Mouse (Mus musculus) liver, embryonic 11.5 days (tissue): ENCODE measurements at regions not wholly inside any gene's neighbourhood (a gene's known extent, or its start where the extent isn't known, plus 50 kb on each side); places are given as distances from the start of the nearest gene placed in this dataset.

Experiments used
- ATAC-seq: fragments of 200-750 bp; cut with Nextera tagmentation; replicated peaks from 2 replicates; pipeline ENCODE4 v1.8.0; 2017; ENCODE audit warnings: moderate number of reproducible peaks, mild to moderate bottlenecking, moderate TSS enrichment, moderate library complexity; ENCODE audit not compliant: low FRiP score
- DNase-seq: peaks from one replicate; pipeline ENCODE4 v3.0.0-alpha.2; 2017; ENCODE audit warnings: low spot score
- H3K27ac ChIP-seq: fragments of 300-500 bp; sonication (generic); 2 replicates; pipeline ENCODE4 v1.5.1; 2014; ENCODE audit warnings: mild to moderate bottlenecking, low read depth, low read length, control low read depth
- H3K27me3 ChIP-seq: fragments of 300-500 bp; sonication (generic); replicated peaks from 2 replicates; pipeline ENCODE4 v1.6.1; 2014; ENCODE audit warnings: low read length, mixed read lengths; ENCODE audit not compliant: control insufficient read depth, insufficient read depth
- H3K36me3 ChIP-seq: fragments of 300-500 bp; sonication (generic); 2 replicates; pipeline ENCODE4 v1.6.1; 2014; ENCODE audit warnings: mild to moderate bottlenecking, low read length, moderate library complexity, mixed read lengths; ENCODE audit not compliant: control insufficient read depth, insufficient read depth
- H3K4me1 ChIP-seq: fragments of 300-500 bp; sonication (generic); replicated peaks from 2 replicates; pipeline ENCODE4 v1.6.1; 2014; ENCODE audit warnings: low read length, mixed read lengths; ENCODE audit not compliant: control insufficient read depth, insufficient read depth
- H3K4me2 ChIP-seq: fragments of 300-500 bp; sonication (generic); 2 replicates; pipeline ENCODE4 v1.6.1; 2014; ENCODE audit warnings: mild to moderate bottlenecking, control low read depth, moderate library complexity
- H3K4me3 ChIP-seq: fragments of 300-500 bp; sonication (generic); 2 replicates; pipeline ENCODE4 v1.5.1; 2014; ENCODE audit warnings: low read depth, low read length, control low read depth
- H3K9ac ChIP-seq: fragments of 300-500 bp; sonication (generic); 2 replicates; pipeline ENCODE4 v1.6.1; 2014; ENCODE audit warnings: low read depth, low read length, control low read depth
- H3K9me3 ChIP-seq: fragments of 300-500 bp; sonication (generic); 2 replicates; pipeline ENCODE4 v1.6.1; 2016; ENCODE audit warnings: low read length, inconsistent platforms, mixed read lengths; ENCODE audit not compliant: control insufficient read depth
- WGBS: fragments of 180-500 bp; shearing (Covaris S2); extraction: QIAGEN DNeasy Blood & Tissue Kit; methylation state at CpG from one replicate; pipeline ENCODE4 v1.1.7; 2014; 5-methylcytosine and 5-hydroxymethylcytosine counted together

- Histone ChIP-seq H3K4me1 (no peaks in the 10 kb centered on the region), H3K4me3 (no peak overlapping the region), H3K36me3 (no peaks in the 10 kb centered on the region), H3K4me2 (no peak overlapping the region), H3K9me3 (no peaks in the 10 kb centered on the region), H3K27ac (no peak overlapping the region), H3K9ac (no peak overlapping the region), H3K27me3 (no peaks in the 10 kb centered on the region)
- 92% methylated on average over 3 of the region's 3 CpGs for WGBS
- no peak for DNase-seq
- ATAC-seq, result no peak
Observed at GRCm38 (mm10) chr3:17201773-17202172, 746.4 kb upstream of the Cypt12 start.

GRCm38 (mm10) chr3:17214031-17214430 is 734.2 kb upstream of the Cypt12 start:
- WGBS, result 75% methylated on average over 3 of the region's 3 CpGs
- no peak overlapping the region for H3K9ac ChIP-seq
- H3K9me3 ChIP-seq, result no peaks in the 10 kb centered on the region
- no peak for DNase-seq
- H3K4me1 ChIP-seq, result no peaks in the 10 kb centered on the region
- no peak for ATAC-seq
- H3K4me2 ChIP-seq, result no peak overlapping the region
- no peak overlapping the region for H3K4me3 ChIP-seq
- H3K36me3 ChIP-seq, result no peaks in the 10 kb centered on the region
- no peak overlapping the region for H3K27ac ChIP-seq
- H3K27me3 ChIP-seq, result no peaks in the 10 kb centered on the region

- Histone ChIP-seq H3K27ac (no peak overlapping the region), H3K27me3 (no peaks in the 10 kb centered on the region), H3K9me3 (no peaks in the 10 kb centered on the region), H3K4me3 (no peak overlapping the region), H3K4me2 (no peak overlapping the region), H3K36me3 (no peaks in the 10 kb centered on the region), H3K9ac (no peak overlapping the region), H3K4me1 (no peaks in the 10 kb centered on the region)
- ATAC-seq (no peak), DNase-seq (no peak)
- WGBS, result 80% methylated on average over 2 of the region's 2 CpGs
Observed at GRCm38 (mm10) chr3:17216825-17217224, 731.4 kb upstream of the Cypt12 start.

- no peak overlapping the region for H3K4me3 ChIP-seq
- H3K27me3 ChIP-seq, result no peaks in the 10 kb centered on the region
- no peaks in the 10 kb centered on the region for H3K4me1 ChIP-seq
- DNase-seq (no peak), ATAC-seq (no peak)
- no peak overlapping the region for H3K9ac ChIP-seq
- no peak overlapping the region for H3K4me2 ChIP-seq
- H3K9me3 ChIP-seq, result no peaks in the 10 kb centered on the region
- 28% methylated on average over 1 of the region's 1 CpGs for WGBS
- no peak overlapping the region for H3K27ac ChIP-seq
- H3K36me3 ChIP-seq, result no peaks in the 10 kb centered on the region
Observed at GRCm38 (mm10) chr3:17238407-17238806, 709.8 kb upstream of the Cypt12 start.

- H3K4me1 ChIP-seq, result no peaks in the 10 kb centered on the region
- H3K36me3 ChIP-seq, result no peaks in the 10 kb centered on the region
- no peaks in the 10 kb centered on the region for H3K9me3 ChIP-seq
- H3K27ac ChIP-seq, result no peak overlapping the region
- H3K9ac ChIP-seq, result no peak overlapping the region
- ATAC-seq (no peak), DNase-seq (no peak)
- no peak overlapping the region for H3K4me2 ChIP-seq
- no peak overlapping the region for H3K4me3 ChIP-seq
- H3K27me3 ChIP-seq, result no peaks in the 10 kb centered on the region
Observed at GRCm38 (mm10) chr3:17258397-17258796, 689.8 kb upstream of the Cypt12 start.

- no peak overlapping the region for H3K4me3 ChIP-seq
- H3K9me3 ChIP-seq, result no peaks in the 10 kb centered on the region
- no peak overlapping the region for H3K27ac ChIP-seq
- WGBS, result 64% methylated on average over 3 of the region's 3 CpGs
- no peak for DNase-seq
- no peaks in the 10 kb centered on the region for H3K36me3 ChIP-seq
- H3K4me2 ChIP-seq, result no peak overlapping the region
- no peaks in the 10 kb centered on the region for H3K4me1 ChIP-seq
- no peaks in the 10 kb centered on the region for H3K27me3 ChIP-seq
- H3K9ac ChIP-seq, result no peak overlapping the region
- no peak for ATAC-seq
Observed at GRCm38 (mm10) chr3:17259093-17259492, 689.1 kb upstream of the Cypt12 start.

GRCm38 (mm10) chr3:17281231-17281630 is 667.0 kb upstream of the Cypt12 start:
- Histone ChIP-seq H3K4me3 (no peak overlapping the region), H3K4me1 (no peaks in the 10 kb centered on the region), H3K9me3 (no peaks in the 10 kb centered on the region), H3K9ac (no peak overlapping the region), H3K27me3 (no peaks in the 10 kb centered on the region), H3K27ac (no peak overlapping the region), H3K36me3 (no peaks in the 10 kb centered on the region), H3K4me2 (no peak overlapping the region)
- WGBS, result 69% methylated on average over 6 of the region's 6 CpGs
- ATAC-seq (no peak), DNase-seq (no peak)

- H3K4me3 ChIP-seq, result no peak overlapping the region
- H3K36me3 ChIP-seq, result no peaks in the 10 kb centered on the region
- no peak overlapping the region for H3K9ac ChIP-seq
- H3K4me1 ChIP-seq, result no peaks in the 10 kb centered on the region
- no peaks in the 10 kb centered on the region for H3K9me3 ChIP-seq
- H3K4me2 ChIP-seq, result no peak overlapping the region
- DNase-seq (no peak), ATAC-seq (no peak)
- no peaks in the 10 kb centered on the region for H3K27me3 ChIP-seq
- no peak overlapping the region for H3K27ac ChIP-seq
- WGBS, result 80% methylated on average over 3 of the region's 3 CpGs
Observed at GRCm38 (mm10) chr3:17282881-17283280, 665.3 kb upstream of the Cypt12 start.

GRCm38 (mm10) chr3:17317523-17317922 is 630.7 kb upstream of the Cypt12 start:
- no peak overlapping the region for H3K9ac ChIP-seq
- no peaks in the 10 kb centered on the region for H3K4me1 ChIP-seq
- no peaks in the 10 kb centered on the region for H3K9me3 ChIP-seq
- ATAC-seq (no peak), DNase-seq (no peak)
- no peaks in the 10 kb centered on the region for H3K27me3 ChIP-seq
- no peak overlapping the region for H3K4me2 ChIP-seq
- H3K4me3 ChIP-seq, result no peak overlapping the region
- no peak overlapping the region for H3K27ac ChIP-seq
- H3K36me3 ChIP-seq, result no peaks in the 10 kb centered on the region
